Mouse (Mus musculus) heart, adult 11 months (tissue): Measurements from ENCODE around the gene Tbc1d16.

Experiments
- DNase-seq: peaks from one replicate; pipeline ENCODE4 v3.0.0; 2022

Tbc1d16 gene

DNA sequence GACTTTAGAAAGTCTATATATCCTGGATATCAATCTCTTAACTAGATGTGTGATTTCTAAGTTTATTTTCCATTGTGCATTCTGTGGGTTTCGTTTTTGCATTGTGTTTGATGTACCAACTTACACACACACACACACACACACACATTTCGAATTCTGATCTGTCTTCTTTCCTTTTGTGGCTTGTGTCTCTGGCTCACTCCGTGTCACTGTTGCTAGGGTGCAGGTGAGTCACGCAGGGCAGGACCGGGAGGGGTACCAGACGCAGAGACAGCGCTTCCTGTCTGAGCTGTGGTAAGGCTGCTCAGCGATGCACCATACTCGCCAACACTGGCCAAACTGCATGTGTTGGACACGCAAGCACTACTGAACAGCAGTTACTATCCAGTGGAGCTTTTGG is 62.3 kb downstream of the Tbc1d16 start:
- DNase-seq = no peak

DNA sequence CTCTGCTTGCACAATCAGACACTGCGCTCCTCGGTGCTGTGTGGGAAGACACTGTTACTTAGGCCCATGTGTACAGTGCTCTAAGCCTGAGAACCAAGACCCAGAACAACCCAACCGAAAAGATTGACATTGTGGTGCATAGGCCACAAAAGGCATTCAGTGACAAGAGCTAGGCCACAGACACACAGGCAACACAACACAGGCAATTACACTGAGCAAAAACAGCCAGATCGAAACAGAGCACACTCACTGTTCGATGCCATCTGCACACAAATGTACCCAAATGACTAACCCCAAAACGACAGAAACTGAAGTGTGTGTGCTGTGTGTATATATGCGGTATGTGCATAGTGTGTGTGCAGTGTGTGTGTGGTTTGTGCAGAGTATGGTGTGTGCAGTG is 63.9 kb downstream of the Tbc1d16 start:
- no peak for DNase-seq

DNA sequence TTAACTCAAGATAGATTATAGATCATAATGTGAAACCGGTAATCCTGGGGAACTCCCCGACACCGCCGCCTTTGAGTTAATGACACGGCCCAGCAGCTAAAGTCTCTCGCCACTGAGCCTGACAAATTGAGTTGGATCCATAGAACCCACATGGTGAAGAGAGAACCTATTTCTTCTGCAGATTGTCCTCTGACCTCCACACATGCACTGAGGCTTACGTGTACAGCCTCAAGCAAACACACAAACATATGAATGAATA is 64.6 kb downstream of the Tbc1d16 start:
- DNase-seq = no peak

DNA sequence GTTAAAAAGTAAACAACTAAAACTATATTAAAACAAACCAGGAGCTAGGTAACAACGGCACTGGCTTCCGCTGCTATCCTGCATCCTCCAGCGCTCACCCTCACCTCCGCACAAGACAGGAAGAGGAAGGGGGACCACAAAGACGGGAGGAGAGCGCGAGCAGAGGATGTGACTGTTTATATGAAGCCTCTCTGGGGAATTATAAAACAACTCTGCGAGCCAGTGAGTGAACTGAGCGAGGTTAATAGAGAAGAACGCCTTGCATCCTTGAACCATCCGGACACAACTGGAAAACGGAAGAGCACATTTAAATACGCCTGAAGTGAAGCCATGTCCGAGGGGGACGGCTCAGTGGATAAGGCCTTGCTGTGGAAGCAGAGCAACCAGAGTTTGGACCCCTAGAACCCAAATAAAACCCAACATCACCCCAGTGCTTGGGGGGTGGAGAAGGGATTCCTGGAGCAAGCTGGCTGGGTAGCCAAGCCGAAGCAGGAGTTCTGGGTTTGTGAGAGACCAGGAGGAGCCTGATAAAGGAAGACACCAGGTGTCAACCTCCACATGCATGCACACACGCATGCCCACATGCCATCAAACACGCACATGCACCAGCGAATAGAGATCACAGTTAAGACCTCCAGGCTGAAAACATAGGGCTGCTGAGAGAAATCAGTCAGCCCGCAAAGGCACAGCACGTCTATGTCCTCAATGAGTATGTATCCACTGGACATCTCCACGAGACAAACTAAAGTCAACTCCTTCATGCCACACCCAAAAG is 65.2 kb downstream of the Tbc1d16 start:
- no peak for DNase-seq

DNA sequence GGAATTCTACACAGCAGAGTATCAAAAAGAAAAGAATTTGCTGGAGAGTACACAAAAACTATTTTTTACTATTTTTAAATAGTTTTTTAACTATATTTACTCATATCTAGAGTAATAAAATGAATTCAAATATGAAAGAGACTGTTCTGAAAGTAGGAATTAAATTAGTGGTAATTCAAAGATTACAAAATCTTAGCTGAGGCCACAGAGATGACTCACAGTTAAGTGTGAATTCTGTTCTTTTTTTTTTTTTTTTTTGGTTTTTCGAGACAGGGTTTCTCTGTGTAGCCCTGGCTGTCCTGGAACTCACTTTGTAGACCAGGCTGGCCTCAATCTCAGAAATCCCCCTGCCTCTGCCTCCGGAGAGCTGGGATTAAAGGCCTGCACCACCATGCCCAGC is 66.6 kb downstream of the Tbc1d16 start:
- DNase-seq = no peak

DNA sequence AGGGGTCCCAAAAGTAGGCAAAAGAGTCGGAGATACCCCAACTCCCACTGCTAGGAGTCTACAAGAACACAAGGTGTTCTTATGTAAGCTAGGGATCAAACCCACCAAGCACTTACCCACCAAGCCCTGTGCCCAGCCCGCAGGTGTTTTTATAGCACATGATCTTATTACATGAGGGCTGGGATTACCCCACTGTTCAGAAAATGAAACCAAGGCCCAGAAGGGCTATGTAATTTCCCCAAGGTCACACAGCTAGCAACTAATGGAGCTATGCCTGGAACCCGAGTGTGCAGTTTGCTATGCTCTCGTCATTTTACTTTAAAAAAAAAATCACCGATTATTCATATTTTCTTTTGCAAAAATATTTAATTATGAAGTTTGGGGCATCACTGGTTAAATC is 68.2 kb downstream of the Tbc1d16 start:
- no peak for DNase-seq

DNA sequence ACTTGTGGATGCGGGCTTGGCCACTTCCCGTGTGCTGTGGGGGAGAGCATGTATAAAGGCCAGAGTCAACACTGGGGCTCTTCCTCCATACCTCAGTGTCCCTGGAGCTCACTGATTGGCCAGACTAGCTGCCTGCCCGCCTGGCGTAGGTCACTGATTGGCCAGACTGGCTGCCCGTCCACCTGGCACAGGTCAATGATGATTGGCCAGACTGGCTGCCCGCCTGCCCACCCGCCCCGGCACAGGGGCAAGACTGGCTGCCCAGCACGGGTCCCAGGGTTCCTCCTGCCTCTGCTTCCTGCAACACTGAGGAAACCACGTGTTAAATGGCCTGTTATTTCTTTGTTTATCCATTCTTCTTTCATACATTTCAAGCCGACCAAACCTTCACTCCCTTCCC is 68.8 kb downstream of the Tbc1d16 start:
- DNase-seq = peak; percentile 94

DNA sequence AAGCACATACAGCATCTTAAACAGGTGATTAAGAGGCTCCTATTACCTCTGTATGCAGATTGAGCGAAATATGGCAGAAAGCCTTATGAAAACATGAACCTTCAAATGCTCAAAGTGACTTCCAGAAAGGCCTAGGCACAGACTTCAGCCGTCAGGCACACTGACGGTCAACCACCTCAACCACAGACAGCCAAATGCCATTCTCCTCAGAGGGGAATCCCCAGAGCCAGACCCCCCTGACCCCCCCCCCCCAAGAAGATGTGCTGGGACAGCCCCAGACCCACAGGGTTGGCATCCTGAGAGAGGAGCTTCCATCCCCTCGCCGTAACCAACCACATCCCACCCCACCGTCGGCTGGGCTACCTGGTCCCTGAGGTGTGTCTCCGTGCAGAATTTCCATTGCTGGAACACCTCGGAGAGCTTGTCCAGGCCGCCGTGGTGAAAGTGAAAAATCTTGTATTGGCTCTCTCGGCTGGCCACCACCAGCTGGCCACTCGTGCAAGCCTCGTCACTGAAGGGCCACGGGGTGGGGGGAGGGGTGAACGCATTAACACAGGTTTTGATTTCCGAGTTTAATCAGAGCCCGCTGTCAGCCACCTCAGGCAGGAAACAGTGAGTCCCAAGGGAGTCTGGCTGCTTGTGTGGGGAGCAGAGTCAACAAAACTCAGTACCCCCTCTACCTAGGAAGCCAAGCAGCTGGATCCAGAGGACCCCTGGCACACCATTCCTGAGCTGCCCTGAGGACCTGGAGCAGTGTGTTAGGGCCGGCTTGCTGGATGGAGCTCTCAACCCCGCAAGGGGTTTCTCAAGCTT is 70.7 kb downstream of the Tbc1d16 start:
- DNase-seq = no peak

DNA sequence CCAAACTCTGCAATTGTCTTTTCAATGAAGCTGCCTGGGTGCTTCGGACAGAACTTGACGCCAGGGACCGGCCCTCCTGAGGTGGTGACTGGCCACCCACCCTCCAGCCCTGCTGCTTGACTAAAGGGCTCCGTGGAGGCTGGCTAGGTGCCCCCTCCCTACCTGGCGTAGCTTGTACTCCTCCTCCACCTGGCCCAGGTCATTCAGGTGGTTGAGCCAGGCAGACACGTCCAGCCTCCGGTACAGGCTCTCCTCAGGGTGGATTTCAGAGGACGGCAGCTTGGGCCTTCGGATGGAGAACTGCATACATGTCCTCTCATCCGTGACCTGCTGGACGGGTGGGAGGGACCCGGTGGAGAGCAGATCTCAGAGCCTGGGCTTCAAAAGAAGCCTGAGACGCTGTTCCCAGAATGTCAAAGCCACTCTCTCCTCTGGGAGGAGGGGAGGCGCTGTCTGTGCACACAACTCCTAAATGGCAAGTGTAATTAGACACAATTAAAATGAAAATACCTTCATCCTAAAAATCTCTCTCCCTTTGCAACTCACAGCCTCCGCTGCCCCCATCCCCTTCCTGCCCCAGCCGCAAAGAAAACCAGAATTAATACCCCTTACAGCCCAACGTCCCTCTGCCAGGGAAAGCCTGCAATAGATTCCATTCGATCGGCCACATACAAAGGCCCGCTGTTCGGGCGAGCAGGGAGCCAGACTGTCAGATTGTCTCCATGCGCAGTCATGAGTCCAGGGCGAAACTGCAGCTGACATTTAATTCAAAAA is 71.6 kb downstream of the Tbc1d16 start:
- no peak for DNase-seq

DNA sequence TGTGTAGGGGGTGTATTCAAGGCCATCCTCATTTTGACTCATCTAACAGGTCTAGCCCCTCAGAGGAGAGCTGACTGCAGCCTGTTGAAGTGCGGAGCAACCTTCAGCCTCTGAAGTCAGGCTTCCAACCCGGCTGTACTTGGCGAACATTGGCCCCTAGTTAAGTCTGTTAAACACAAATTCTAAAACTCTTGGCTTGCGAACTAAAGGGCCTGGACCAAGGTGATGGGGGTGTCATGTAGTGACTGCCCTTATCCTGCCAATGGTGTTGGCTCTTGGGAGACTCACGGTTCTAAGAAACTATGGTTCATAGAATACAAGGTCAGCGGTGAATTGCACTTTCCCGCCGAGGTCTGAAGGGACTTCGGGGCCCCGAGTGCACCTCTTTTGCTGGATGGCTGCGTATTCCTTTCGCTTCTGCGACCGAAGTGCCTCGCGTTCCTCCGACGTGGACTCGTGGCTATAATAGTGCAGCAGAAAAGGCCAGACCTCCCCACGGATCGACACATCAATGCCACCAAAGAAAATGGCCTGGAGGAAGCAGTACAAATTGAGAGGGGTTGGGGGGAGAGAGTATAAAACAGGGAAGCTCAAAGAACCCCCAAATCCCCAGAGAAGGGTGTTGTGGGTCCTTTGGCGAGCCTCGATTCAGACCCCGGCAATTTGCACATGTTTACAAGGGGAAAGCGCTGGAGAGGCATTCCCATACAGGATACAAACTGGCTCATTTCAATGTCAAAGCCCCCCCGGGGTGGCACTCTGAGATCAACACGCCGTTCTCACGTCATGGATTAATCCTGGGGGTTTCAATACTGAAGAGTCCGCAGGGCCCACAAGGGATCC is 72.4 kb downstream of the Tbc1d16 start:
- no peak for DNase-seq

DNA sequence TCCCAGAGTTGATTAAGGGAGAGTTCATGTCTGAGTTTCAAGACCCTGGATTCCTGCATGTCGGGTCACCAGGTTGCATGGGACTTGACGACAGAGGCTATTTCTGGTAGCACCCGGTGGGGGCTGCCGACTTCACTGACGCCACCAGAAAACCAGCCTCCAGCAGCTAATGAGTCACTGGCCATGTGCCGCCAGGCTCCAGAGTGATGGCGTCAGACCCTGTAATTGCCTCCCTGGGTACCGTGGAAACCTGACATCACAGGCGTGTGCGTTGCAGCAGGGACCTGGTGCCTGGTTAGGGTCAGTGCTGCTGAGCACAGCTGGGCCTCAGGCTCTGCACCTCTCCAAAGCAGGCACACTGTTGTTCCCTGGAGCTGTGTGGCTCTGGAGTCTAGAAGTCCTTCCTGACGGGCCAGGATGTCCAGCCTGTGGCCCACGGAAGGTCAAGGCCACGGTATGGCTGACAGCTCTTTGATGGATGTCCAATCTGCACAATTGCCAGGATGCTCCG is 75.9 kb downstream of the Tbc1d16 start:
- DNase-seq = no peak

DNA sequence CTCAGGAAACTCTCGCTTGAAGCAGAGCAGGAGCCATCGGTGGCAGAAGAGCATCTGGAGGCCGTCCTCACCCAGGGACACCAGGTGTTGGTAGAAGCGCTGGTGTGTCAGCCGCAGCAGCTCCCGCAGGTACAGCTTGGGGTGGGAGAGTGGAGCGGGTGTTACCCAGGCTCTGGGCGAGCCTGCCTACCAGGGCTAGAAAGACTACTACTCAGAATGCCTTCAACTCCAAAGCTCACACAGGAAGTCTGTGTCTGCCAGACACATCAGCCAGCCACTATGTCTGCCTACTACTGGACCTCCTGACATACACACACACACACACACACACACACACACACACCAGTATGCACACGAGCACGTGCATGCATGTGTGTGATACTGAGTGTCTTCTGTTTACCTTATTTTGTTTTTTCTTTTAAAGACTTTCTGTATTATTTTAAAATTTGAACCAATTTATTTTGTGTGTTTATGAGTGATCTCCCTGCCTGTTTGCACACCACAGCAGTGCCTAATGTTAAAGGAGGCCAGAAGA is 77.2 kb downstream of the Tbc1d16 start:
- no peak for DNase-seq

DNA sequence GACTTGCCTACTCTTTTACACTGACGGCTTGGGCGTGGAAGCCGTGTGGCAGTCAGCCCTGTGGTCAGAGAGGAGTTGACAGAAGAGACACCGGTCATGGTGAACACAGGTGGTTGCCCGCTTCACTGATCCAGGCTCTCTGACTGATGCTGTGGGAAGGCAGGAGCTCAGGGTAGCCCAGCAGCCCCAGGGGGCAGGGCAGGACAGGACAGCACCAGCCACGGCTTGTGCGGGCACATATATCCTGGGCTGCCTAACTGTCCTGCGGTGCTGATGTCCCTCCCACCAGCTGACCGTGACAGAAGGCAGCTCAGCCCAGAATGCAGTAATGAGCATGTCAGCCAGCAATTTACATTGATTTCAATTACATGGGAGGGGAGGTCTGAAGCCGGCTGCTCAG is 77.9 kb downstream of the Tbc1d16 start:
- no peak for DNase-seq

DNA sequence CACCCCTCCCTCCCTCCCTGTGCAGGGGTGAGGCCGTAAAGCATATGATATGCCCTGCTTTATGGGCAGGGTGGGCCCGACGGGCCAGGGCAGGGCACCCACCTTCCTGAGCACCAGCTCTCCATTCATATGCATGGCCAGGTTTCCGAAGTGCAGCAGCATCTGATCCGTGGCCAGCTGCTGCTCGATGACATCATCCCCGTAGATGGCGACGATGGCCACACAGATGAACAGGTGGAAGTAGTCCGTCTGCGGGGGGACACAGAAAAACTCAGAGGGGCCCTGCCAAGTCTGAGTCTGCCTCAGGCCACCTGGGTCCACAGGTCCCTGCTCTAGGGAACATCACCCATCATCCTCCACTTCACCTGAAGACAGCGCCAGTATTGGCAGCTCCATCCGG is 79.5 kb downstream of the Tbc1d16 start:
- DNase-seq = no peak

DNA sequence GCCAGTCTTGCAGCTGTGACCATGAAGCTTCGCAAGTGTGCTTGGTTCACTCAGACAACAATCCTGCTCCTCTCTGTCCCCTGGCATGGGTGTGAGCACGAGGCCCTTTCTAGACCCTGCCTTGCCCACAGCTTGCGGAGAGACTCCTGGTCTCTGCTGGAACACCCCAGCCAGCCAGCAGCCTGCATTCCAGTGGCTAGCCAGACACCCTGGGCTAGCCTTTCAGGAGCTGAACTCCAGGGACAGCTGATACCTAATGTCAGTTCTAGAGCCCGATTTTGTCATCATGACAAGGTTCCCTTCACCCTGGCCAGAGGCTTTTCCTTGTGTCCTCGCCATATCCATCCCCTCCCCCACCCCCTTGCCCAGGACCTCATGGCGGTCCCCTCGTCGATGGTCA is 81.1 kb downstream of the Tbc1d16 start:
- no peak for DNase-seq

DNA sequence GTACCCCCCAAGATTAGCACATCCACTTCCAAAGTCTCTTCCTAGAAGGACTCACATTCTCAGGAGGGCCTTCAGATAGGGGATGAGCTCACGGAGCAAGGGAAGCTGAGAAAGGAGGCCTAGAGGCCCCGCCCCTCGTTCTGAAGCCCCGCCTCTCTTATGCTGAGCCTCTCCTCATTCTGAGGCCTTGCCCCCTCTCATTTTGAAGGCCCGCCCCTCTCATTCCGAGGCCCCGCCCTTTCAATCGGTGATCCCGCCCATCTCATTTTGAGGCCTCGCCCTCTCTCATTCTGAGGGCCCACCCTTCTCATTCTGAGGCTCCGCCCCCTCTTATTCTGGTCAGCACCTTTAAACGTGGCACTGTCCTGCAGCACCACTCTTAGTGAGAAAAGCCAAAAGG is 82.2 kb downstream of the Tbc1d16 start:
- no peak for DNase-seq

DNA sequence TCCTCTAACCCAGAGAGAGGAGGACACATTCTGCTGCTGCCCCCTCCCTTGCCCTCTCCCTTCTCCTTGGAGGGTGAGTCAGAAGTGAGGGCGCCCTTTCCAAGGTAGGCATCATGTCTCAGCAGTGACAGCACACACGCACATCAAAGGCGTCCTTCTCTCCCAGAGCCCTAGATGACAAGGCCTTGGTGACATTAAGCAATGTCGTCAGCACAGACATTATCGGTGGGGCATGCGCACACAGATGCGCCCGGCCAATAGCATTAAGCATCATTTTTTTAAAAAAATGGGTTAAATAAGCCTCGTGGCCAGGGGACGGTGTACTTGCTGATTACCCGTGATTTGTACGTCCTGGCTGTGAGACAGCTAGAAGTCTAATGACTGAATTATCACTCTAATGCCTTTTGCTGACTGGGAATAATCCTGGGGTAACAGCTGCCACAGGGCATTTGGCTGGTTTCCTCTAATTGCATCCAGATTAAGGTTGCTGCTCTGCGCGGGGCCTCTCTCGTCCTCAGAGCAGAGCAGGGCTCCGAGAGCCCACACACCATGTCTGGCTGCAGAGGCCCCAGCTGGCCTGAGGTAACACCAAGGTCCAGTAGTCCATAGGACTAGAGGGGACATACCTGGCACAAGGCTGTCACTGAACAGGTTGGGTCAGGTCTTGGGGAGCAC is 83.4 kb downstream of the Tbc1d16 start:
- DNase-seq = no peak

DNA sequence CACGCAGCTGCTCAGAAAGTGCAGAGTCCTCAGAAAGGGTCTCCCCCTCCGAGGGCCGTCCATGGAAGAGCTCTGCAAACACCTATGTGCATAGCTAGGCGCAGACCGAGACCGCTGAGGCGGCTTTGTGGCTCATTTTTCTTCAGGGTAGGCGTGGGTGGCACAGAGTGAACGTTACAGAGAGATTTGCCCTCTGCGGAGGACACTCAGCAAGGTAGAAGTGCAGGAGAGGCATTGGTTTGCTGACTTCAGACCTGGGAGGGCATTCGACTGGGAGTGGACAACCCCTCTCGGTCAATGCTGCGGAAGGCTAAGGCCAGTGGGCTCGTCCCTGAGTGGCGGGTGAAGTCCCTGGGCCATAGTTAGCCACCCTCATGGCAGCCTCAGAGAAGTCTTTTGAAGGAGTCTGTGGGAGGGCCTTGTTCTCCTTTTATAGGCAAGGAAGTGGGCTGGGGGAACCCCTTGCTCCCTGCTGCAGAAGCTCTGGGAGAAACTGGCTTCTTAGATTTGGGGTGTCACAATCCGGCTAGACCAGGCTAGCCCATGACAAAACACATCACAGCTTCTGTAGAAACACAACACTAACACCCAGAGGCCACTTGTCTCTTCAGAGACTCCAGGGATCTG is 84.8 kb downstream of the Tbc1d16 start:
- no peak for DNase-seq

DNA sequence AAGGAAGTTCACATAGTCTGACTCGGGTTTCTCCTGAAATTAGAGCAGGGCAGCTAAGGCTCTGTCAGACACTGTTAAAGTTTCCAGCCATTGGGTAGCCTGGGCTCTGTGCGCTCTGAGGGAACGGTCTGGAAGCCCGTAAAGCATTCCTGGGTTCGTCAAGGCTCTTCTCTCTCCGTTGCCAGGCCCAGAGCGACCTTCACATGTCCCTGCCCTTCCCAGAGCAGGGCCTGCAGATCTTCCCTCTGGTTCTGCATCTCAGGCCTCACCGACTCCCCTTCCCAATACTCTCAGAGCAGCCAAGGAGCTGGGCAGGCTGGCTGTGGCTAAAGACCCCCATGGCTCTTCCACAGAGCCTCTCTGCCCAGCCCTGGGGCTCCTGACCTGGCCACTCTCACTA is 85.7 kb downstream of the Tbc1d16 start:
- no peak for DNase-seq

DNA sequence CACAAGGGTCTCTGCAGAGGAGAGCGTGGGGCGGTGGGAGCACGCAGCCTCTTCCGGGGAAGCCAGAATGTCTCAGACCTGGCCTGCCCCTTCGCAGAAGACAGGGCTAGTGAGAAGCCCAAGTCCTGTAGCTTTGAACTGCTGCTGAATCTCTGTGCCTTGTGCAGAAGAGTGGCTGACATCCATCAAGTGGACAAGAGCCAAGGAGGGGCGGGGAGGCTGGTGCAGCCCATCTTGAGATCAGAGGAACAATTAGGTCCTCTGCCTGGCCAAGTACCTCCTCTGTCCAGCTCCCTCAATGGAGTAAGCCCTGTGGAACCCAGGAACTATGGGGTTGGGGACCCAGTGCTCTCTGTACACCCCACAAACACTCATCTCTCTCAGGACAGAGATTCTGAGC is 89.3 kb downstream of the Tbc1d16 start:
- no peak for DNase-seq

DNA sequence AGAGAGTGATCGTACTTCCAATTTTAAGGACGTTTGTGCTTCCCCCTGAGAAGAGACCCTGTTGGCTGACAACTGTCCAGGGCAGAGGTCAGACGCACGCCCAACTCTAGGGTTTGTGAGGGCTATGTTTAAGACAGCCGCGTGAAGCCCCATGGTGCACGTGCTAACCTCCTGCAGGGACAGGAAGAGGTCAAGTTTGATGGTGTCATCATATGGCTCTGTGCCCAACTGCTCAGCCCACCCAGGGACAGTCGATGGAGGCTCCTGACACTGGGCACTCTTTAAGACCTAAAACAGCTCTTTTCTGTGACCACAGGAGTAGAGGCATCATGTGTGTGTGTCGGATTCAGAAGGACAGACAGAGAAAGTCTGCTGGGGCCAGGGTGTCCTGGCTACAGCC is 90.1 kb downstream of the Tbc1d16 start:
- no peak for DNase-seq

DNA sequence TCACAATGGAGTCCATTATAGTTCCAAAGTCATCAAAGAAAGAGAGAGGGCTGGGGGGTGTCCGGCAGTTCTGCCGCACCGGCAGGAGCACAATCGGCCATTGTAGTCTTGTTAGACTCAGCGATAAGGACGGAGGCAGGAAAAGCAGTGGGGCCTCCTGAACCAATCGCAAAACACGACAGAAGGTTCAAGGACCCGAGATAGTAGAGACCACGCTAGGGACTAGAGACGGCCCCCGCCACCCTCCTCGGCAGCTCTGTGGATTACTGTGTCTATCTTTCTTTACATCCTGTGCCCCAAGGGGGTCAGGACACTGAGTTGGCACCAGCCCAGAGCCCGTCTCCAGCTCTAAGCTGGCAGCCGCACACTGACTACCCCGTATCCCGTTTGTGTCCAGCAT is 93.7 kb downstream of the Tbc1d16 start:
- DNase-seq = no peak
